Mouse (Mus musculus): ENCODE results near the gene Etv6. TPM values are rescaled to one million over a fixed set of nuclear protein-coding genes. Genes with fewer than 3 reads are reported as not detected.

The Etv6 gene
- total RNA-seq, 2 experiments from 2014 or later, result 9.2 to 9.8 TPM

DNA sequence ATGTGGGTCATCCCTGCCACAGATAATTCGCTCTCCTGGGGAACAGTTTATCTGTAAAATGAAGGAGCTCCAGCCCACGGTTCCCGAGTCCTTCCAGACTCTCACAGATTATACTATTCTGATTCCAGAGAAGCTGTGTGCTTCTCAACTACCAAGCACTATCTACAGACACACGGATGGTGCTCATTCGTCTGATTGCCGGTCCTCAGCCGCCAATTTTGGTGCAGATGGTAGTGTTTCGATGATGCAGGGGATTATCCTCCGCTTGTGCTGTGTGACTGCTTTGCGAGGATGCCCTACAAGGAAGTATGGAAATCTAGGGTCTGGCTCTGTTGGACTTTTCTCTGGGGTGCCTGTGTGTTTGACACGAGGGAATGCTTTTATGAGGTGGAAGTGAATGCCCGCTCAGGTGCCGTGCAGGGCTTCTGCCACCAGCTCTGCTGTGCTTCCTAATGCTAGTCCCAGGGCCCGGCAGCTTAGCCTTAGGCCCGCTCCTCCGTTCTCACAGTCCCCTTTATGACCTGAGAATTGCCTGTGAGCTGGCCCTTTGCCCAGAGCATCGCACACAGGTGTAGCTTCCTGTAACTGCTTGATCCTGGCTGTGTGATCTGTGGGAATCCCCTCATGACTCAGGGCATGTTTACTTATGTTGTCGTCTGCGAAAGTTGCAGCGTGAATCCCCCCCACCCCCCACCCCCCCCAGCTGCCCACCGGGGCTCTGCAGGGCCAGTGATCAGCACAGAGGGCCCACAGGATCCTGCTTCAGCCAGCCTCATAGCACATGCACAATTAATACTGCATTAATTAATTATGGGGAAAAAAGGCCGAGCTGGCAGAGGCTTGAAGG lies 112.3 kb downstream of the Etv6 start:
- H3K27ac ChIP-seq, result peak overlapping the region; percentile 41; the same call in 1 of the 2 replicates
- H3K4me3 ChIP-seq, result no peak overlapping the region; the same call in 1 of the 2 replicates
- peak in 1 of 2 experiments; percentile 40 for DNase-seq (ENCODE audit: low spot score in 2 of 2)
- no peak for TF ChIP-seq CTCF (conservative IDR thresholded peaks at IDR 0.05)

DNA sequence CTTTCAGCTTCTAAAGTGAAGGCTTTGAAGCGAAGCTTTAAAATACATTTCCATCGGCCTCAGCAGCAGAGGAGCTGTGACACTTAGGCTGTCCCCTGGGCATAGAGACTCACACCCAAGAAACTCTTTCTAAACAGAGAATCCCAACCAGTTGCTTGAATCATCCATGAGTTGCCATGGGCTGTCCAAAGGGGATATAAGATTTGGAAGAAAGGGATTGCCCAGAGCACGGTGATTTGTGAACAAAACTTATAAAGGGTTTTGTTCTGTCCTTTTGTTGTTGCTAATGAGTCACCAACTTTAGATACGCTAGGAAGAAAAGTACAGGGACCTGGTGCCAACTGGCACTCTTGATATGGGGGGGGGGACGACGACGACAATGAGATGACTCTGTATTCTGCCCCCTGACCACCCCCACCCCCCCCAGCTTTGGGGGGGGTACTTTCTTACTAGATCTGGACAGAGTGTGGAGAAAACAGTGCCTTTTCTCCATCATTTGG lies 113.0 kb downstream of the Etv6 start:
- no peak overlapping the region for H3K27ac ChIP-seq
- no peak for TF ChIP-seq CTCF (conservative IDR thresholded peaks at IDR 0.05)
- no peak for DNase-seq (ENCODE audit: low spot score in 2 of 2)

DNA sequence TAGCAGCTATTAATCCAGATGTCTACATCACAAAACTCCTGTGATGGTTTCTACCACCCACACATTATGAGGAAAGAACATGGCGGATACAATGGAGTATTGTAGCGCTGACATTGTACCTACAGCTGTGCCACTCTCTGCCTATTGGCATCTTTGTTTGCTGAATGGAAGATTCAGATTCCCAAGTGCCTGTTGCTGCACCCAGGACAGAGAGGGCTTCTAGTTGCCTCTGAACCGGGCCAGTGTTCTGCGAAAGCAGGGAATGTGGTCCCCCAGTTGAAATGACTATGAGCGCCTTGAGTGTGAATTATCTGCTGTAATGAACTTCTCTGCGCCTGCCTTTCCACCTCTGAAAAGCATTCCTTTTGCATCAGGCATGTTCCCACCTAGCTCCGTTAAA lies 114.1 kb downstream of the Etv6 start:
- H3K4me3 ChIP-seq, result no peak overlapping the region
- DNase-seq (ENCODE audit: low spot score in 2 of 2), result no peak
- no peak overlapping the region for H3K27ac ChIP-seq
- TF ChIP-seq CTCF (conservative IDR thresholded peaks at IDR 0.05), result no peak

More for the DNA sequence above, 113.0 kb downstream of the Etv6 start:
- H3K4me3 ChIP-seq, result no peak overlapping the region

DNA sequence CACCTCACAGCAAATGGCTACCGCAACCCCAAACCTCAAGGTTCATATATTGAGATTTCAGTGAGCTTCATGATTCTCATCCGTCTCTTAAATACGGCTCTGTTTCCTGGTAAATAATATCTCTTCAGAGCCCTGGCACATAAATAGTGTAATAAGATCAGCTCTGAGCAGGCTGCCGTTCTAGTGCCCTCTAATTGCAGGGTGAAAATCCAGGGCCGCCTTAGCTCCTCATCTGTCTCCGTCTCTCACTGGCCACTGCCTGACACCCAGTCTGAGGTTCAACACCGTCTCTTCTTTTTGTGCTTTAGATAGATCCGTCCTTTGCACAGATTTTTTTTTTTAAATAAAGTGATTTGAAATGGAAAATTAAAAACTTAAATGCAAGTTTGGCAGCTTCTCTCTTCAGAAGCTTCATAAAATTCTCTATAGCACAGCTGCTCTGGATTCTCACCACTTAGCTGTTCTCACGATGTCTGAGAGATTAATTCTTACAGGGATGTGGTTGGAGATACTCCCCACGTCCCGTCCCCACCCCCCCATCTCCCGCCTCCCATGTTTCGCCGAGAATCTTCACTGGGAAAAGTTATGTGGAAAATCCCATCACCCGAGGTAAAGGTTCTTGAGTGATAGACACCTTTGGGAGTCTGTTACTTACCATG lies 115.7 kb downstream of the Etv6 start:
- TF ChIP-seq CTCF (conservative IDR thresholded peaks at IDR 0.05), result no peak
- no peak for DNase-seq (ENCODE audit: low spot score in 2 of 2)
- peak overlapping the region; percentile 70 for H3K27ac ChIP-seq
- H3K4me3 ChIP-seq, result no peak overlapping the region

DNA sequence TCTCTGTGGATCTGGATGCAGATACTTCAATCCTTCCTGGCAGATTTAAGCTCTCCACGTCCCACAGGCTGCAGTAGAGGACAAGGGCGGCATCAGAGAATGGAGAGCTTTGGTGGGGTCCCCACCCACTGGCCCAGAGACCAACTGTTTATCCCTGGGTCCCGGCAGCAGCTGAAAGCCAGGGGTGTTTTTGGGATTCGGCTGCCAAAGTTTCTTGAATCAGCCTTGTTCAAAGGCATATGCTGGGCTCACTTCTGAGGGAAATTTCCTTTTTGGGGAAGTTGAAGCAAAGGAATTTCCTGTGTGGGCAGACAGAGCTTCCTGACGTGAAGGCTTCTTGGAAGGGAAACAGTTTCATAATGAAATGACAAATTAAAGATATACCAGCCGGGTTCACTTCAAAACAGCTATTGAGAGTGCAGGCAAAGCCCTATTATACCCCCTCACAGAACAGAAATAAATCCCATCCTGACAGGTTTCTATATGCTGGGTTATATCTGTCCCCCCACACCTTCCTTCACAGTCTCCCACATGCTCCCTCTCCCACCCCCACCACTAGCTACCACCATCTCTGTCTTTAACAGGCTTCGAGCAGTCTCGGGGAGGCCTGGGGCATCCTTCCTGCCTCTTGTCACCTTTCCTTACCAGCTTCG lies 116.5 kb downstream of the Etv6 start:
- DNase-seq (ENCODE audit: low spot score in 2 of 2), result peak in 1 of 2 experiments; percentile 60
- Histone ChIP-seq H3K4me3 (no peak overlapping the region), H3K27ac (peak overlapping the region; percentile 78)
- peak; percentile 9; the same call in 1 of the 2 replicates for TF ChIP-seq CTCF (conservative IDR thresholded peaks at IDR 0.05)

DNA sequence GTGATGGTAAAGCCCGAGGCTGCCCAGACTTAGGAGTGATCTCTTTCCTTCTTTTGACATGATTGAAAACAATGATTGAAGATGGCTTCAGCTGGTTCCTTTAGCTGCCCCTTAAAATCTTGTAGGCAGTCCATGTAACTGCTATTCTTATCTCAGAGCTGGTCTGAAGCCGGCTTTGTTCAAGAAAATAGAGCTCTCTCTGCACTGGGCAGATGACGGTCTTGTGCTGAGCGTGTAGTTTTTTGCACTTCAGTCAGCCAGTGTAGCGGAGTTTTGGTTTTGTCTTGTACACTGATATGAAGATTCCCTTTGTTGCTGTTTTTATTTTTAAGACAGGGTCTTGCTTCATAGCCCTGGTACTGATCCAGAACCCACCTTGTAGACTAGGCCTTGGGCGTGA lies 117.0 kb downstream of the Etv6 start:
- TF ChIP-seq CTCF (conservative IDR thresholded peaks at IDR 0.05), result no peak
- DNase-seq (ENCODE audit: low spot score in 2 of 2), result no peak
- H3K27ac ChIP-seq, result peak overlapping the region; percentile 78
- no peak overlapping the region for H3K4me3 ChIP-seq

DNA sequence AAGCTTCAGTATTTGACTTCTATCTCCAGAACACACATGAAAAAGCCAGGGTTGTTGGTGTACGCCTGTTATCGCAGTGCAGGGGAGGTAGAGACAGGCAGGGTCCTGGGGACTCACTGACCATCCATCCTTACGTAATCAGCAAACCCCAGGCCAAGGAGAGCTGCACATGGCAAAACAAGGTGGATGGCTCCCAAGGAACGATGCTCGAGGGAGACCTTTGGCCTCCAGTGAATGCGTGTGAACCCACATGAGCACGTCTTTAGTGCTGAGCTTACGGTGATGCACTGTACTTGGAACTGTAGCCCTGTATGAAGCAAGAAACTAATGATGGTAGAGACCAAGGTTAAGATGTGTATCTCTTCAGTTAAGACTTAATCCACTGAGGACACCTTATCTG lies 119.2 kb downstream of the Etv6 start:
- TF ChIP-seq CTCF (conservative IDR thresholded peaks at IDR 0.05), result no peak

DNA sequence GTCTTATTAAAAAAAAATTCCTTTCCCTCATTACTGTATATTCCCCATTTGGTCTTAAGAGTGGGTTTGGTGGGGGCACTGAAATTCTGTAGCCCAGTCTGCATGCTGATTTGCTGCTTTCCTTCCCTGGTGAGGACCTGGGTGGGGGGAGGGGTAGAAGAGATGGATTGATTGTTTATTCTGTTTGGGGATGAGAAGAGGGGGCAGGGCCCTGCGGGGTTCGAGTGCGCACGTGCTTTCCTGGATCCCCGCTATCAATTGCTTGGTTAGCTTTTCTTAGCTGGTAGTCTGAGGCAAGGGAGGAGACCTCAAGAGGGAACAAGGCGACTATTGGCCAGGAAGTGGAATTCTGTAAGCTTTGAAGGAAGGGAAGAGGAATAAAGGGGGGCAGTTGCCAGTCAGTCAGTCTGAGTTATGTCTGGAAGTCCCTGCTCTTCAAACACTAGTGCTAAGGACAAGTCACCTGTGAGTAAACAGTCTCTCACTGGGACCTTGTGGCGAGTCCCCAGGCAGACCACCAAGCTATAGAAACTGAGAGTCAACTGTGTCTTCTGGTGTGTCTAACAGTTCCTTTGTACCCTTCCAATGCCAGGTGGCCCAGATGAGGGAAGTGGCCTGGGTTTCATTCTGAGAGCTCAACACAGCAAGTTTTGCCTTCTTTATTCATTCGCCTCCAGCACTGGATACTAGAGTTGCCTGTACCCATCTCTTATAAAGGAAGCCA lies 120.6 kb downstream of the Etv6 start:
- no peak for DNase-seq (ENCODE audit: low spot score in 2 of 2)
- TF ChIP-seq CTCF (conservative IDR thresholded peaks at IDR 0.05), result no peak
- no peak overlapping the region for H3K4me3 ChIP-seq
- no peak overlapping the region for H3K27ac ChIP-seq

More for the DNA sequence above, 119.2 kb downstream of the Etv6 start:
- Histone ChIP-seq H3K4me3 (no peak overlapping the region), H3K27ac (no peak overlapping the region)
- no peak for DNase-seq (ENCODE audit: low spot score in 2 of 2)

DNA sequence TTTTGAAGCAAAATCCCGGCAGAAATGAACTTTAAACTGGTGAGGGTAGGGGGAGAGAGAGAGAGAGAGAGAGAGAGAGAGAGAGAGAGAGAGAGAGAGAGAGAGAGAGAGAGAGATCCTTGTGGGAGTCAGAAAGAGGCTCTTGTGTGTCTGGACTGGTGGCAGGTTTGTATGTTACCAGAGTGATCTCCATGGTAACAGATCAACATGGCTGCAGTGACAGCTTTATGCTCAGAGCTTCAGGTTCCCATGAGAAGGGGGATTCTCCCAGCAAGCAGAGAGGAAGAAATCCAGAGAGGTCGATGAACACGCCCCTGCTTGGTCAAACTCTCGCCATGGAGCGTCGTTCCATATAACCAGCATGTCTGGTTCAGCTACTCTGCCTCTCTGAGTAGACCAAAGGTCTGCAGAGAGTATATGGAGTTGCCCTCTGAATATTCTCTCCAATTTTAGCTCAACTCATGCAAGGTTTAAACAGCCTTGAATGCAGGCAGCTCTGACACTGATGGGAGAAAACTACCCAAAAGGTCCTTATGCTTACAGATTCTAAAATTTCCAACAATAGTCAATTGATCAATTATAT lies 122.1 kb downstream of the Etv6 start:
- H3K4me3 ChIP-seq, result no peak overlapping the region
- H3K27ac ChIP-seq, result peak overlapping the region; percentile 47; the same call in 1 of the 2 replicates
- DNase-seq (ENCODE audit: low spot score in 2 of 2), result no peak
- TF ChIP-seq CTCF (conservative IDR thresholded peaks at IDR 0.05), result no peak

DNA sequence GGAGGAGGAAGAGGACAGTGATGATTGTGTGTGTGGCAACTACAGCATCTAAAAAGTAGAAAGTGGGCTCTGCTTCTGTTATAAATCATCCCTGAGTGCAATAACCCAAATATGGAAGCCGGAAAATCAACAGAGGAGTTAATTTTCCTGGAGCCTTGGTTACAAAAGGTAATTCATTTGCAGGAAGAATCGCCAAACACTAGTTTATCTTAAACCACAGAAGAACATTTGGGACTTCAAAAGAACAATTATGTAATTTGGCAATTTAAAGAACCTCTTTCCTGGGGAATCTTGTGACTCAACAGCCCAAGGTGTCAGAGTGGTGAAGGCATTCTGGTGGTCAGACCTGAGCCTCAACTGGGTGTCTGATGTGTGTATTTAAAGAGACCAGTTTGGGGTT lies 122.7 kb downstream of the Etv6 start:
- DNase-seq (ENCODE audit: low spot score in 2 of 2), result no peak
- Histone ChIP-seq H3K27ac (no peak overlapping the region), H3K4me3 (no peak overlapping the region)
- no peak for TF ChIP-seq CTCF (conservative IDR thresholded peaks at IDR 0.05)

DNA sequence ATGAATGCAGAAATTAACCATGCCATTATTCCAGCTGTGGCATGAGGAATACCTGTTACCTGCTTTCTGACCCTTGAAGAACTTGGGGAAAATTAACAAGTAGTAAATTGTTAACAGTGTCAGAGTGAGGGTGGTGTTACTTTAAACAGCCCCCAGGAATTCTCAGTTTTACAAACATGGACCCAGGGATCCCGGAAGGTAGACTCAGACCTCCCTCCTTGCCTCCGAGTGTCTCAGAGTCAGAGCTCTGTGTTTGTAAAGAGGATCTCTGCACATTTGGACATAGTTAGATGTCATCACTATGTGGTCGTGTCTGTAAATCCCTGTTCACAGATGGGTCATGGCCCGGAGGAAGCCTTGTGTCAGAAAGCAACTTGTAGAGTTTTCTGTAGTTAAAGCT lies 124.2 kb downstream of the Etv6 start:
- Histone ChIP-seq H3K4me3 (no peak overlapping the region), H3K27ac (no peak overlapping the region)
- DNase-seq (ENCODE audit: low spot score in 2 of 2), result no peak
- TF ChIP-seq CTCF (conservative IDR thresholded peaks at IDR 0.05), result no peak

DNA sequence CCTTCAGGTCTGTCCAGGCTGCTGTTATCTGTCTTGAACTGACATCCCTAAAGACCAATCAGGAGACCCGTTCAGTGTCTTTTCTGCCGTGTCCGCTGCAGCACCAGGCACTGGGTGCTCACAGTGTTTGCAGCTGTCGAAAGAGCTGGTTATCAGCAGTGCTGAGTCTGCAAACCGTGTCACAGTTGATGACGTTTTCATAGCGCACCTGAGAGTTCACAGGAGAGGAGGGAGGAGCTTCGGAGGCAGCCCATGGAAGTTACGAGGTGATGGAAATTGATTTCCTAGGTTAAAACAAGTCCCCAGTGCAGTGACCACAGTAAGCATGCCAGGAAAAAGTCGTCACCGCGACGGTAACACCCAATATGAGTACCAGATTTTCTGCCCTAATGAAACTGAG lies 125.5 kb downstream of the Etv6 start:
- Histone ChIP-seq H3K27ac (no peak overlapping the region), H3K4me3 (no peak overlapping the region)
- no peak for DNase-seq (ENCODE audit: low spot score in 2 of 2)
- TF ChIP-seq CTCF (conservative IDR thresholded peaks at IDR 0.05), result no peak
